Mouse (Mus musculus) splenic B cell, adult 2 months (primary cell): ENCODE results near the gene Itga8.
A peak's percentile ranks its signal among the peaks of the same experiment; 100 is the strongest.

Experiments used
- DNase-seq: peaks from one replicate; pipeline ENCODE4 v3.0.0-alpha.2; 2011; ENCODE audit warnings: low read depth, low spot score
- H3K27me3 ChIP-seq: 2 replicates; pipeline ENCODE4 v1.6.1; 2012; ENCODE audit warnings: mild to moderate bottlenecking, low read length, moderate library complexity, mixed read lengths; ENCODE audit not compliant: control insufficient read depth, poor library complexity, insufficient read depth, severe bottlenecking
- H3K36me3 ChIP-seq: 2 replicates; pipeline ENCODE4 v1.6.1; 2012; ENCODE audit warnings: mild to moderate bottlenecking, low read length, moderate library complexity, mixed read lengths; ENCODE audit not compliant: control insufficient read depth, poor library complexity, insufficient read depth, severe bottlenecking

Itga8 gene

GRCm38 (mm10) chr2:12256635-12257317 lies 44.9 kb downstream of the Itga8 start:
- Histone ChIP-seq H3K27me3 (no peaks in the 10 kb centered on the region), H3K36me3 (no peaks in the 10 kb centered on the region)
- no peak for DNase-seq

GRCm38 (mm10) chr2:12255901-12256300 lies 45.8 kb downstream of the Itga8 start:
- no peaks in the 10 kb centered on the region for H3K27me3 ChIP-seq
- H3K36me3 ChIP-seq, result no peaks in the 10 kb centered on the region
- no peak for DNase-seq

- no peak for DNase-seq
- no peaks in the 10 kb centered on the region for H3K36me3 ChIP-seq
Measured at GRCm38 (mm10) chr2:12235345-12235744, 66.4 kb downstream of the Itga8 start.

GRCm38 (mm10) chr2:12229721-12230120 lies 72.0 kb downstream of the Itga8 start:
- no peaks in the 10 kb centered on the region for H3K36me3 ChIP-seq
- no peaks in the 10 kb centered on the region; the same call in 1 of the 2 replicates for H3K27me3 ChIP-seq
- no peak for DNase-seq

More at GRCm38 (mm10) chr2:12235345-12235744, 66.4 kb downstream of the Itga8 start:
- H3K27me3 ChIP-seq, result no peaks in the 10 kb centered on the region

GRCm38 (mm10) chr2:12228335-12228734 lies 73.4 kb downstream of the Itga8 start:
- H3K36me3 ChIP-seq, result no peaks in the 10 kb centered on the region
- no peak for DNase-seq
- H3K27me3 ChIP-seq, result no peaks in the 10 kb centered on the region; the same call in 1 of the 2 replicates

DNA sequence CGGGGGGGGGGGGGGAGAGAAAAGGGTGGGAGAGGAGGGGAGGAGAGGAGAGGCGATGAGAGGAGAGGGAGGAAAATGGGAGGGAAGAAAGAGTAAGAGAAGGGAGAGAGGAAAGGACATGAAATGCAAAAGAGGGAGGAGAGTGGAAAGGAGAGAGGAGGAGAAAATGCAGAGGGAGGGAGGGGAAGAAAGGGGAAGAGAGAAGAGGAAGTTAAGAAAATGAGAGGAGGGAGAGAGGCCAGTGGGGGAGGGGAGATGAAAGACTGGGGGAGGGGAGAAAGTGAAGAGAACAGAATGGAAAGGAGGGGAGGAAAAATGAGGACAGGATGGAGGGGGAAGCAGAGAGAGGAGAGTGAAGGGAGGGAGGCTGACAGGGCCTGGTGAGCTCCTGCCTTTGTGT lies 74.5 kb downstream of the Itga8 start:
- H3K36me3 ChIP-seq, result no peaks in the 10 kb centered on the region
- no peaks in the 10 kb centered on the region; the same call in 1 of the 2 replicates for H3K27me3 ChIP-seq
- peak; percentile 5 for DNase-seq

DNA sequence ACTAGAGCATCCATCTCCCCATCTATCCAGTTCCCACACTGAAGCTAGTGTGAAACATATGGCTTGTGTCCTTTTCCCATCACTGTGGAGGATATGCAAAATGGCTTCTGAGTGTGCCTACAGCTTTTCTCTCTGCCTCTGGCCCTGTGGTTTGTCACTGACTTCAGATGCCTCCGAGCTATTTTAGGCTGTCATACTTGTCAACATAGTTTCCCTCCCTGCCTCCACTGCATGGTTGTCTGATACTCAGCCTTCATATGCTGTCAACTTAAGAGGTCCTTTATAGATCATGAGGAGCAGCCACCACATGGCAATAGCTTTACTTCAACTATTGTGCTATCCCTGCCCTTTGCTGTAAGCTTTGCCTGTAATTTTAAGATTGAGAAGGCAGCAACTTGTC lies 75.4 kb downstream of the Itga8 start:
- Histone ChIP-seq H3K27me3 (no peaks in the 10 kb centered on the region; the same call in 1 of the 2 replicates), H3K36me3 (no peaks in the 10 kb centered on the region)
- no peak for DNase-seq

- no peaks in the 10 kb centered on the region for H3K27me3 ChIP-seq
- H3K36me3 ChIP-seq, result no peaks in the 10 kb centered on the region
- no peak for DNase-seq
Measured at GRCm38 (mm10) chr2:12221671-12222070, 80.1 kb downstream of the Itga8 start.

- no peaks in the 10 kb centered on the region for H3K27me3 ChIP-seq
- no peak for DNase-seq
- H3K36me3 ChIP-seq, result no peaks in the 10 kb centered on the region
Measured at GRCm38 (mm10) chr2:12213464-12213790, 88.3 kb downstream of the Itga8 start.

DNA sequence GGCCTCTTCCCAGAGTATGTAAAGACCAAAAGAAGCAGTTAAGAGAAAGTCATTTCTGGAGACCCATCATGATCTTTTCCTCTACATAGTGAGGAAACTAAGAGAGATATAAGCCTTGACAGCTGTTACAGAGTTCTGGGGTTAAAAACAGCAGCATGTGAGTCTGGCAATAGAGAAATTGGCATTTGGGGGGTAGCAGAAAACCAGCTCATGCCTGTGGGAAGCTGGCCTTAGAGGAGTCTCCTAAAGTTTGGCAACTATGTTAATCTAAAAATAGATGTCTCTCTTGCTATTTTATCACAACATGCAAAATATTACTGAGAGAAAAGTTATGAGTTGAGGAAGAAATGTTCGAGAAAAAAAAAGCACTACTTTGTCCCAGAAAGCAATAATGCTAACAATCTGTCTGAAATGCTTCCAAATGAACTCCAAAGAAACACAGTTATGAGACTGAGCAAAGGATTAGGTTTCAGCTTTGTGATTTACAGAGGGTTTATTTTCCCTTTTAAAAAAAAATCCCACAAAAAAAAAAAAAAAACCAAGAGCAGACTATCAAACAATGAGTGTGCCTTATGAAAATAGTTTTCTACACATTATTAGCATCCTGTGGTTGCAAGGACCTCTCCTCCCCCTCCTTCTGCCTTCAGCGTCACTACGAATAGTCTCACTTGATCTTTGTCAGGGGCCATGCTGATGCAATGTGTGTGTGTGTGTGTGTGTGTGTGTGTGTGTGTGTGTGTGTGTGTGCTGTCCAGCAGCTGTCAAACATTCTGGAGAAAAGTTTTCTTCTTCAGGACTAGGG lies 88.9 kb downstream of the Itga8 start:
- H3K36me3 ChIP-seq, result no peaks in the 10 kb centered on the region
- no peak for DNase-seq
- H3K27me3 ChIP-seq, result no peaks in the 10 kb centered on the region

DNA sequence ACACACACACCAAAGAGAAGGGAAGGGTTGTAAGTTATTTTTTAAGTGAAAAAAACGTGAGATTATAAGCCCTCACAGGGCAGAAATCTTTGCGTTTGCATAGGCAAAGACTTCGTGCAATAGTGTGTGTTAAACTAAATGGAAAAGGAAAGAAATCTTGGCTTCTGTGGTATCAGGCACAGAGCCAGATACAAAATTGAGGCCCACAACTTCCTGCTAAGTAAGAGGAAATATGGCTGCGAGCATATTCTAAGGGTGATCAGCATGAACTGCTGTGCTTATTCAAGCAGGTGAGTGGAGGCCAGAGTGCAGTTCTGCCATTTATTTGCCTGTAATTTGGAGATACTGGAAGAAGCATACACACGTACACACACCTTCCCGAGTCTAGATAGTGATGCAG lies 93.6 kb downstream of the Itga8 start:
- Histone ChIP-seq H3K36me3 (no peaks in the 10 kb centered on the region), H3K27me3 (no peaks in the 10 kb centered on the region)
- DNase-seq, result no peak

GRCm38 (mm10) chr2:12206353-12206752 lies 95.4 kb downstream of the Itga8 start:
- H3K36me3 ChIP-seq, result no peaks in the 10 kb centered on the region

DNA sequence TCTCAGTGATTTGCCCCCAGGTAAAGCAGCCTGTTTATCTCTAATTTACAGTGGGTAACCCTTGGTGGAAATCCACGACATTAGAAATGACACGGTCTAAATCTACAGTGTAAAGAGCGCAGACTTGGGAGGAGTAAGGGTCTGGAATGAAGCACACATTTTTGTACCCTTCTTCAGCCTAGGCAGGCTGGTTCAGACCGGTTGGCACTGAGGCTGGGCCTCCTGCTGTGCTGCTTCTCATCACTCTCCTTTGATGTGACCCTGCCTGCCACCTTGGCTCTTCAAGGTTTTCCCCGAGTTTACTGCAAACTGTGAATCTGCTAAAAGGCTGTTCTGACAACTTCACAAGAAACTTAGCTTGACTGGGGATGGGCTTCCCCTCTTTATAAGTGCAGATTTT lies 95.8 kb downstream of the Itga8 start:
- H3K36me3 ChIP-seq, result no peaks in the 10 kb centered on the region
- DNase-seq, result no peak
- H3K27me3 ChIP-seq, result no peaks in the 10 kb centered on the region

More at GRCm38 (mm10) chr2:12206353-12206752, 95.4 kb downstream of the Itga8 start:
- H3K27me3 ChIP-seq, result no peaks in the 10 kb centered on the region
- no peak for DNase-seq

DNA sequence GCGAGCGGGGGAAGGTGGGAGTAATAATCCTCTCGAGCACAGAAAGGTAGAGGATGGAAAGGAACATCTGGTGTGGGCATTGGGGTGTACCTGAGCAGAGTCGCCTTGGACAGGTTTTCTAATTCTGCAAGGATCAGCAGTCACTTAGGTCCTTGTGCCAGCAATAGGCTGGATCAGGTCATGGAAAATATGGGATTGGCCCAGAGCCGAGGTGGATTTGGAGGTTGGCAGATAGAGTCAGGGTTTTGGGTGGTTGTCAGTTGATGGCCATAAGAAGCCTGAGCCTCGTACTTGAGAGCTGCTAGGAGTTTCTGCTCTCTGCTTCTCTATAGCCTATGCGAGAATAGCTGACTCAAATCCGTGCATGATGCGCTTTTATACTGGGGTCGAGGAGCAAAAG lies 98.5 kb downstream of the Itga8 start:
- no peak for DNase-seq
- H3K27me3 ChIP-seq, result no peaks in the 10 kb centered on the region
- no peaks in the 10 kb centered on the region for H3K36me3 ChIP-seq

GRCm38 (mm10) chr2:12198699-12199098 lies 103.0 kb downstream of the Itga8 start:
- Histone ChIP-seq H3K27me3 (no peaks in the 10 kb centered on the region), H3K36me3 (no peaks in the 10 kb centered on the region)
- no peak for DNase-seq
